Mouse (Mus musculus) left cerebral cortex, adult 18-20 months (tissue): ENCODE results near the gene Zbtb20. TPM values are rescaled to one million over a fixed set of nuclear protein-coding genes. Genes with fewer than 3 reads are reported as not detected.

Source experiments
- DNase-seq, 2 experiments: peaks; one replicate each; pipeline ENCODE4 v3.0.0; 2021 to 2022; ENCODE audit warnings: low spot score in 2 of 2, mixed read lengths in 1 of 2
- total RNA-seq, 2 experiments: library from RNA; stranded (reverse); gene quantifications; 2 replicates each; pipeline ENCODE4 v1.2.3; 2021

The Zbtb20 gene
- total RNA-seq, 2 experiments from 2014 or later = 44.7 to 44.8 TPM

- no peak for DNase-seq
Measured at GRCm38 (mm10) chr16:43471060-43471459, 595.4 kb downstream of the Zbtb20 start.

GRCm38 (mm10) chr16:43474941-43475728 lies 599.5 kb downstream of the Zbtb20 start:
- DNase-seq = no peak

- no peak for DNase-seq
Measured at GRCm38 (mm10) chr16:43476921-43477320, 601.2 kb downstream of the Zbtb20 start.

GRCm38 (mm10) chr16:43478352-43478751 lies 602.7 kb downstream of the Zbtb20 start:
- no peak for DNase-seq

- no peak for DNase-seq
Measured at GRCm38 (mm10) chr16:43480532-43480931, 604.9 kb downstream of the Zbtb20 start.

- no peak for DNase-seq
Measured at GRCm38 (mm10) chr16:43482125-43482524, 606.4 kb downstream of the Zbtb20 start.

GRCm38 (mm10) chr16:43482738-43483137 lies 607.1 kb downstream of the Zbtb20 start:
- no peak for DNase-seq

DNA sequence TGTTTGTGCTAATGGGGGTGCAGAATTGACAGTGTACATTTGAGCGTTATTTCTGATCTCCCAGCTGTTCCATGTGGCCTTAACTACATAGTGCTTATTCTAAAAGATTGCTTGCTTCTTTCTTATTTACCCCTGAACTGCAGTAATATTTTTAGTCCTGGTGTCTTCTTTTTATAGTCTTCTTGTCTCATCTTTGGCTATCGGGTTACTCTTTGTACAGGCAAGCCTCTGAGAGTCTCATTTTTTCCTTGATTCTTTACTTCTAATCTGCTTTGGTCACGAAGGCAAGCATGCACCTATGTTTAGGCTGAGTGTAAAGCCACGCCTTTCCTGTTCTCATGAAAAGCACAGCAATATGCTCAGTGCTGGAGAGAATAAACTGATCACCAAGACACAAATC lies 608.7 kb downstream of the Zbtb20 start:
- no peak for DNase-seq

- no peak for DNase-seq
Measured at GRCm38 (mm10) chr16:43489362-43489761, 613.7 kb downstream of the Zbtb20 start.

DNA sequence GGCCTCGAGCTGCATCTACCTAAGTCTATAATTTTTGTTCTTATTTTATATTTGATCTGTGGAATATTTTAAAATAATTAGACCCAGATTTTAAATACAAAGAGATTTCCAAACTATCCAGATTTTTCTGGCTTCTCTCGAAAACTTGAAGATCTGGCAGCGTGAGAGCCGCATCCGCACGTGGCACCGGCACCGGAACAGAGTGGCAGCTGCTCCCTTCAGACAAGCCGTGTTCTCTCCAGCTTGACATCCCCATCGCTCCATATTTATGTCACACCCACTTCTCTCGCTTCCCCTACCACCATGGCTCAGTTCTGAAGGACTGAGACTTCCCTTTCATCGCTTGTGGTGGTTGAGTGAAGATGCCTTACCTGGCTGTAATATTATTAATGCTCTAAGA lies 614.3 kb downstream of the Zbtb20 start:
- no peak for DNase-seq

- DNase-seq = no peak
Measured at GRCm38 (mm10) chr16:43492863-43493262, 617.2 kb downstream of the Zbtb20 start.

- no peak for DNase-seq
Measured at GRCm38 (mm10) chr16:43493596-43494385, 618.1 kb downstream of the Zbtb20 start.

DNA sequence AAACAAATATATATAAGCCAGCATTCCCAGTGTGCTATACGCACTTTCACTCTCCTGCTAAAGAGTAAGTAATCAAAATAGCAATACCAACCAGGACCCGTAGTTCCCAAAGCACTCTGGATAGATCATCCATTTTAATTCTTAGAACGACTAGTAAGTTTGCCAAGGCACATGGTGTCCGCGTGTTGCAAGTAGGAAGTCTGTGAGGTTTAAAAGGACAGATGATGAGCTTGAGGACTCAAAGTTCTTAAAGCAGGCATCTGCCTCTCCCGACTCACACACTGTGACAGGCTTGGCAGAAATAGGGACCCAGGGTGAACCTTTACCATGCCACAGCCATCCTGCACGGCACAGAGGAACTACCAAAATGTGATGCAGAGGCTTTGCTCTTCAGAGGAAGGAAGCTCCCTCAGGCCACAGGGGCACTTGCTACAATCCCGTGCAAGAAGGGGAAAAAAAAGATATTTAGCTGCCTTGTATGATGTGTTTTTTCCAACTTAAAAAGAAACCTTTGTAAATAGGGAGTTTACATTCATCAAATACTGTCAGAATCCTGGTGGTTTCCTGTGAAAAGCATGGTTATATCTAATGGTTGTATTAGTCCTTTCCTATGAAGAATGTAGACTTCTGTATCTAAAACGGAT lies 619.6 kb downstream of the Zbtb20 start:
- no peak for DNase-seq

GRCm38 (mm10) chr16:43497093-43497492 lies 621.4 kb downstream of the Zbtb20 start:
- DNase-seq = no peak

GRCm38 (mm10) chr16:43500132-43500853 lies 624.6 kb downstream of the Zbtb20 start:
- no peak for DNase-seq

DNA sequence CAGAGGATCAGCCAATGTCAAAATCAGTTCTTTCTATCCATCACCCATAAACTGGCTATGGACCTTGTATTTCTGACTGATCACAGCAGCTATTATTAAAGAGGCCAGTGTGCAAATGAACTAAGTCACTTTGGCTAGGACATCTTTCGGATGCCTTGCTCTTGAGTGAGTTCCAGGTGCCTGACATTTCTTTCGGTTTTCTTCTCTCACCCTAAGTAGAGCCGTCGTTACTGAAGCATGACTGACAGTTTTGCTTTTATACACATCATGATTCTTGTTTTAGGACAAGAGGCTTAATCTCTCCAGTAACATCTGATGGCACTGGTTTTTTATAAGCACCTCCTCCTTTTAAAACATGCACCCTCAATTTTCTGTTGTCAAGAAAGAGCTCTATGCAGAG lies 625.6 kb downstream of the Zbtb20 start:
- no peak for DNase-seq

DNA sequence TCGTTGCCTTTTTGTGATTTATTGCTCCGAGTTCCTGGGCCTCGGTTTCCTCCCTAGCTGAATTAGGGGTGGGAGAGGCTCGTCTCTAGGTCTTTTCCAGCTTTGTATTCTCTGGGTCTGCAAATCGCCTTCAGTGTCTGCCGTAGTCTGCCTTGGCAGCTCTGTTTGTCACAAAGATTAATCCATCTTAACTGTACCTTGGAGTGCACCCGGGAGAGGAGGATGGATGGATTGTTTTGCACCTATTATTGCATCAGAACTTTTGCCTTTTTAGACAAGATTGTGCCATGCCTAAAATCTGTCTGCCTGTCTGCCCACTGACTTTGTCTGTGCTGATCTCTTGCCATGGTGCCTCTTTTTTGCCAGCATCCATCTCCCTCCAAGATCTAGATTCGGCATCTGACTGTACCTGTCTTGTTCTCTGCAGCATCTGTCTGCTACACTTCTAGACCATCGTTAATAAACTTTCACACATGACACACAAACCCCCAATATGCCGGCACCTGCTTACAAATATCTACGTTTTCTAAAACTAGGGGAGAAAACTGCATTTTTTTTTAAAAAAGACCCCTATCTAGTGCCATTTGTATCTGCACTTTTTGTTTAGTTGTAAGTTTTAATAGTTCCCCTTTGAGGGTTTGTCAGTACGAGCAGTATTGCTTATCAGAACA lies 626.8 kb downstream of the Zbtb20 start:
- DNase-seq = no peak

GRCm38 (mm10) chr16:43503010-43503635 lies 627.4 kb downstream of the Zbtb20 start:
- no peak for DNase-seq

DNA sequence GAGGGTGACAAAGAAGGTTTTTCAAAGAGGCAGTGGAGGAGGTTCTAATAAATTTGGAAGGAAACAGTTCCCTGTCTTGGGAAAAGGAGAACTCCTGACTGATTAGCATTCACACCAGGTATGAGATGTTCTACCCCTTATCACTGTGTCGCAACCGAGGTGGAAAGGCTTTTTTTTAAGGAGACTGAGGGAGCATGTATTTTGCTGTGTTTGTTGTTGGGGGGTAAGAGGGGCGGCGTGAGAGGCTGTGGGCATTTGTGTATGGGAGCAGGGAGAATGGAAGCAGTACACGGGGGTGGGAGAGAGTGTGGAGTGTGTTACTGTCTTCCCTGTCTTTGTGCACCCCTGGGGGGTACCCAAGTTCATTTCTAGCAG lies 627.9 kb downstream of the Zbtb20 start:
- no peak for DNase-seq

DNA sequence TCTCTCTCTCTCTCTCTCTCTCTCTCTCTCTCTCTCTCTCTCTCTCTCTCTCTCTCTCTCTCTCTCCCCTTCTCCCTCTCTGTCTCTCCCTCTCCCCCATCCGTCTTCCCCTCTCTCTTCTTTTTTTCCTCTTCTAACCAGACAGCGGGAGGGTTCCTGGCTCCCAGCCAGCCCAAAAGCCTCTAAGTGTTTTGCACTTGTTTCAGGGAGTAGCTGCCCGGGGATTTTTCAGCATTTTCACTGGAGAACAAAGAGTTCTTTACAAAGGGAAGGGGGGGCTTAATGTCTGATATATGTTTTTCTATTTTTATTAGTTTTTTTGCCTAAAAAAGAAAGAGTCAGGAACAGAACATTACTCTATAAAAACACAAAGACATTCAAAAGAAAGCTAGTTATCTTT lies 628.5 kb downstream of the Zbtb20 start:
- DNase-seq = peak; percentile 48 to 57
